In the genomic region with DNA sequence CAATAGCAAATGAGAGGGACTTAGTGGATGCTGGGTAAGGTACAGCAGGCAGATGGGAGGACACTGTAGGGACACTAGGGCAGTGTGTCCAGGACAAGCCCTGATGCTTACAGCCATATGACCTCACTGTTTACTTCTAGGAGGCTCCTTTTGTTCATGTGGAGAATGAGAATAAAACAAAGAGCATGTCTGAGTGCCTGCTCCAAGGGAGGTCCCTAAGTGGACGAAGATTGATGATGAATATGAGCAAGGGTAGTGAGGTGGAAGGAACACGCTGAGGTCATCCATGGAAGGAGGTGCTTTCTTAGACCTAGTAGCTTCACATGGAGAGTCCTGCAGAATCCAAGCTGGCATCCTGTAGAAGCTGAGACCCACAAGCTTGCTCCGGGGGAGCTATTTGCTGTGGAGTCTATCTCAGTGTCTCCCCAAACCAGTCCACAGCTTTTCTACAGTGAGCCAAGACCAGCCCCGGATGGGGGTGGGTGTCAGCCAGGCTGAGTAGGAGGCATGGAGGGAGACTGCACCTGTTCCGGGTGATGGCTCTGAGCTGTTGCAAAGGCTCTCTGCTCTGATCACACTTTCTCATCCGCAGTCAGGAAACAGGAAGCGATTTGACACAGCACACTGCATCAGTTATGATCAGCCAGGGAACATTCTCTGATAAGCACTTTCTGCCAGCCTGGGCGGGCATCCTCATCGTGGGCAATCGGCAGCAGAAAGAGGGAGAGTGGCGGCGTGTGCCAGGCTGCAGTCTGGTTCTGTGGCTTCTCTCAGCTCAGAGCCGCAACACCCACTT, we compare ENCODE assay signal across 9 mouse cellular contexts.
A peak's percentile ranks its signal among the peaks of the same experiment; 100 is the strongest.
DNase-seq lines count a peak whose midpoint lies in the region; ATAC-seq lines count a peak whose summit lies in the region.
"Had no signal": no experiment of that assay in that cellular context is flagged by ENCODE, and none has a peak within 500 bp of the region (broad histone marks: within the 10 kb centered on the region; RNA-seq: fewer than 3 reads in every experiment).

No protein-coding gene starts in this region.

- H3K36me3 ChIP-seq in forebrain, embryonic 13.5 days (ENCODE audit: poor library complexity, severe bottlenecking): no peaks in the 10 kb centered on the region
- H3K36me3 ChIP-seq: liver, embryonic 15.5 days had no signal

- no peak overlapping the region for H3K9ac ChIP-seq in forebrain, embryonic 13.5 days
- H3K9ac ChIP-seq: liver, embryonic 15.5 days had no signal

- no peak overlapping the region for H3K4me3 ChIP-seq in forebrain, embryonic 13.5 days
- H3K4me3 ChIP-seq: liver, embryonic 15.5 days had no signal

- H3K4me2 ChIP-seq in forebrain, embryonic 13.5 days: no peak overlapping the region
- H3K4me2 ChIP-seq: liver, embryonic 15.5 days had no signal

- peaks cover 14% of the 10 kb centered on the region for H3K4me1 ChIP-seq in forebrain, embryonic 13.5 days
- H3K4me1 ChIP-seq: liver, embryonic 15.5 days had no signal

- peak; percentile 70 for DNase-seq in layer of hippocampus, adult 11-12 months (ENCODE audit: low spot score)
- DNase-seq in layer of hippocampus, adult 9-10 months (ENCODE audit: low spot score): no peak
- peak; percentile 45 to 51 for DNase-seq in layer of hippocampus, postnatal 25 days (ENCODE audit: extremely low spot score in 1 of 2, low spot score in 1 of 2)
- DNase-seq in right cerebral cortex, postnatal 14 days: peak; percentile 57
- no peak for DNase-seq in liver
- DNase-seq in spleen, postnatal 14 days (ENCODE audit: low spot score in 2 of 2): no peak

- peak; percentile 55 for ATAC-seq in forebrain, embryonic 13.5 days
- no peak for ATAC-seq in activated CD4-positive, CD25-positive, alpha-beta regulatory T cell, adult 4 months

- H3K27ac ChIP-seq in forebrain, embryonic 13.5 days: peak overlapping the region; percentile 14; the same call in 1 of the 2 replicates
- H3K27ac ChIP-seq: liver, embryonic 15.5 days had no signal

- 66% methylated on average over 13 of the region's 13 CpGs for WGBS in forebrain, embryonic 13.5 days

- no peaks in the 10 kb centered on the region for H3K27me3 ChIP-seq in forebrain, embryonic 13.5 days
- H3K27me3 ChIP-seq: liver, embryonic 15.5 days had no signal

- no peaks in the 10 kb centered on the region for H3K9me3 ChIP-seq in forebrain, embryonic 13.5 days (replicated peaks)
- H3K9me3 ChIP-seq: liver, embryonic 15.5 days had no signal

Comparison
In these comparisons a context has a peak if more than half of its experiments do, and no peak if none do; other contexts are left out.
1. DNase-seq: peak in layer of hippocampus, adult 11-12 months (single experiment), layer of hippocampus, postnatal 25 days (2 of 2) and right cerebral cortex, postnatal 14 days (single experiment); none in layer of hippocampus, adult 9-10 months (single experiment), liver (single experiment) and spleen, postnatal 14 days (0 of 2).